Mouse (Mus musculus): ENCODE data around the gene Olfr890.
"Not testable (repeated sequence)": the region's sequence is repeated elsewhere in the genome, so short reads cannot be mapped to it uniquely, and the experiment has no call there.

Gene Olfr890

DNA sequence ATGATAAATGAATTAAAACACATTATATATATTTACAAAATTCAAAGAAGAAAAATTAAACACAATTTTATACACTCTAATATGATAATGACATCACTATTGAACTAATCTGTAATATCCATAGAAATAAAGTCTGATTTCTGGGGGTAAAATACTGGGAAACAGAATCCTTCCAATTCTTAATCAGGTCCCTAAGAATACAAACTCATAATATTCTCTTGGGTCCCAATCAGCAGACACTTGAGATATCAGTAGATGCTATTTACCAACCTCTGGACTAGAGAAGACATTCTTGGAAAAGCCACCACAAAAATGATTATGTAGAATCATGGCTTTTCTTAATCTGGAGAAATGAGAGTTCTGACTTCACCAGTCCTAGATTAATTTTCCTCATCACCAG lies at the start of gene Olfr890:
TSS of gene Olfr890 (plus strand) at position 301 of the 400 bp plus-strand sequence.
- no peak for DNase-seq

DNA sequence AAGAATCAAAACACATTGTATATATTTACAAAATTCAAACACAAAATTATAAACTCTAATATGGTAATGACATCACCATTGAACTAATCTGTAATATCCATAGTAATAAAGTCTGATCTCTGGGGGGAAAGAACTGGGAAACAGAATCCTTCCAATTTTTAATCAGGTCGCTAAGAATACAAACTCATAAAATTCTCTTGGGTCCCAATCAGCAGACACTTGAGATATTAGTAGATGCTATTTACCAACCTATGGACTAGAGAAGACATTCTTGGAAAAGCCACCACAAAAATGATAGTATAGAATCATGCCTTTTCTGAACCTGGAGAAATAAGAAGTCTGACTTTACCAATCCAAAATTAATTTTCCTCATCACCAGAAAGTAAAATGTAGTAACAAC lies 34.5 kb upstream of the Olfr890 start, which contains the start of gene Olfr888:
TSS of gene Olfr888 (plus strand) at position 301 of the 400 bp plus-strand sequence.
- DNase-seq, result no peak

DNA sequence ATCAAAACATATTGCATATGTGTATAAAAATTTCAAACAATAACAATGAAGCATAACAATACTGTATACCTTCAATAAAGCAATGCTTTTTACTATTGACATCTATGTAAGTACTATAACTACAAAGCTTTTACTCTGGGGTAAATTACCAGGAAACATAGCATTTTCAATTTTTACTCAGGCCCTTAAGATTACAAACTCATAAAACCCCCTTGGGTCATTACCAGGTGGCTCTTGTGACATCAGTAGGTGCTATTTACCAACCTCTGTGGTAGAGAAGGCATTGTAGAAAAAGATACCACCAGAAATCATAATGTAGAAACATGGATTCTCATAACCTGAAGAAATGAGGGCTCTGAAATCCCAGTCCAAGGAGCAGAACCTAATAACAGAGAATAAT lies 27.4 kb upstream of the Olfr890 start, which contains the start of gene Olfr889:
TSS of gene Olfr889 (plus strand) at position 301 of the 400 bp plus-strand sequence.
- DNase-seq, result no peak

DNA sequence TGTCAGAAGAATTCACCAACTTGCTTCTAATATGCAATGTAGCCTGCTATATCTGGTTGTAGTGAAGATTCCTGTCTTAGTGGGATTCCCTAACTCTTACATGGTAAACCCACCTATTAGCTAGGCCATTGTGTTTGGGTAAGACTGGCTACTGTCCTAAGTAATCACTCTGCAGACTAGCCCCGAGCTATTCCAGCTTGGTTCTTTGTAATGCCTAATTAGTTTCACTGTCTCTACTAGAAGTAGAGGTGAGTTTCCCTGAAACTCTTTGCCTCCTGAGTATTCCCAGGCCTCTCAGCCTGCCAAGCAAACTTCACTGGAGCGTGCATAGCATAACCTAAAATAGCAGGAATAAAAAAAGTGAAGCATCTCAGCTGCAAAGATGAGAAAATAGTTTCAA lies 26.0 kb downstream of the Olfr890 start:
- DNase-seq, result not testable (repeated sequence)

DNA sequence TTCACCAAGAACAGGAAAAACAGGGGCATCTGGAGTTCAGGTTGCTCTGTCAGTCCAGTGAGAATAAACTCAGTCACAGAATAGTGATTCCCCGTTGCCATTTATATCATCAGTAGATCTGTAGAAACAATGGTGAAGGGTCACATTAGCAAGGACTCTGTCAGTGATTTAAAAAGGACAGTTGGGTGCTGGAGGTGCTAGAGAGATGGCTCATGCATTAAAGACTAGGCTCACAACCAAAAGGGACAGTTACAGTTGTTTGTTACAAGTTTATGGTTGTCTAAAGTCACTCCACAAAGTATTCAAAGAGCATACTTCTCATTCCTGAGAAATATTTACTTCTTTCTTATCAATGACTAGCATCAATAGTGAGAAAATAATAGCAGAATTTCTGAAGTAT lies 38.4 kb downstream of the Olfr890 start, which contains the start of gene Olfr891:
TSS of gene Olfr891 (minus strand) at position 101 of the 400 bp plus-strand sequence.
- no peak for DNase-seq
